Mouse (Mus musculus) left cerebral cortex, adult 6 months (tissue): Measurements from ENCODE around the gene Uba7. TPM values are rescaled to one million over a fixed set of nuclear protein-coding genes. Genes with fewer than 3 reads are reported as not detected.

Experiments used
- long read RNA-seq, 2 experiments: library from polyadenylated mRNA; unstranded; transcript quantifications; one replicate each; pipeline ENCODE4 v2.0.0; 2019 to 2020
- polyA plus RNA-seq: library from polyadenylated mRNA; unstranded; fragments of <200 nt; fragmentation: Nextera tagmentation; gene quantifications from 2 replicates; pipeline ENCODE4 v1.2.3, GENCODE M21; 2021

The Uba7 gene
- 2.5 and 2.9 TPM in 2 replicates for polyA plus RNA-seq
- long read RNA-seq, experiment 1, transcript Uba7-201 (24 exons, 3,195 nt) = major isoform, 6 of 11 reads
- long read RNA-seq, experiment 1, partial matches to known transcripts = 0 of 11 reads
- long read RNA-seq, experiment 1, other reads (novel, unspliced or antisense) = 4 of 11 reads
- long read RNA-seq, experiment 2 = 0 reads

GRCm38 (mm10) chr9:107975399-107976386 lies at the start of gene Uba7:
Uba7 (plus strand) TSS chr9:107975505.

GRCm38 (mm10) chr9:107928169-107928568 lies 47.1 kb upstream of the Uba7 start, which contains the start of gene Actl11:
Actl11 (plus strand) TSS chr9:107928469.

DNA sequence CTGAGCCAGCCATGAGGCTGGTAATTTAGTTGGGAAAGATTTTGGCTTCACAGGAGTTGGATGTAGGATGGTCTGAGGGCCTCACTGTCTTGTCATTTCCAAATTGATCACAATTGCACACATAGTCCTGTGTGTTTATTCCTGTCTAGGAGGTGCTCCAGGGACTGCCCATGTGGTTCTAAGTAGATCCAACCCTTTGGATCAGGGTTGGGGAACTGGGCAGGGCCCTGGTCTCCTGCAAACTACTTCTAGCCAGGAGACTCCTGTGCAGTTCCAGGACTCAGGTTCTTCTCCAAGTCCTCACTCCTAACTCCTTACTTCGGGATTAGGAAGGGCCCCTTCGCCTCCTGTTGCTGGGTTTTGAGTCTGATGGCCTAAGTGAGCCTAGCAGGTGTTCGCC lies 39.9 kb upstream of the Uba7 start, which contains the start of gene Camkv:
TSS of gene Camkv (plus strand) at position 301 of the 400 bp plus-strand sequence.

GRCm38 (mm10) chr9:107949922-107950235 lies 25.4 kb upstream of the Uba7 start, which contains the start of gene Traip:
Traip (plus strand) TSS chr9:107950136.

DNA sequence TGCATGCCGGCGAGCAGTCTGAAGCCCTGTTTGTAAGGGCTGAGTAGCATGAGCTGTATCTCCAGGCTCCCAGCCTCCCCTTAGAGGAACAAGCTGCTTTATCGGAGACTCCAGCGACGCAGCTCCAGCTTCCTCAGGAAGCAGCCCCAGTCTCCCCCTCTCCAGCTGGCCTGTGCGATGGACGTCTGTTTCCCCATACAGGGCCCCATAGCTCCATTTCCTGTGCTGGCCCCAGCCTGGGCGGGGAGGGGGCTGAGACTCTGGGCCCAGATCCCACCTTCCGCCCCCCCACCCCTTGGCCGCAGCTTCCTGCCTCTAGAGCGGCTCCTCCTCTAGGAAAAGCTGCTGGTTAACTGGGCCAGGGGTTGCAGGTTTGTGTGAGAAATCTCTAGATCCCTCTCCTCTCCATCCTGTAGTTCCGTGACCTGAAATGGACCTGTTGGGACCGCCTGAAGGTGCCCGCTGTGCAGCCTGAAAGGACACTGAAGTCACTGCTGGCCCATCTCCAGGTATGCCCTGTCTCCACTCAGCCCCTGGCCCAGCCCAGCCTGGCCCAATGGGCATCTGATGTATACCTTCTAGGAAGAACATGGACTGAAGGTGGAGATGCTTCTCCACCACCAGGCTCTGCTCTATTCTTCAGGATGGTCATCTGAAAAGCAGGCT lies 7.5 kb downstream of the Uba7 start, which contains the start of gene Gm20661:
TSS of gene Gm20661 (plus strand) at position 378 of the 666 bp plus-strand sequence.

GRCm38 (mm10) chr9:107985131-107986119 lies 10.1 kb downstream of the Uba7 start, which contains the start of gene Inka1:
Inka1 (minus strand) TSS chr9:107985879.

GRCm38 (mm10) chr9:107992197-107992596 lies 16.9 kb downstream of the Uba7 start, which contains the start of gene Cdhr4:
Cdhr4 (plus strand) TSS chr9:107992497.

DNA sequence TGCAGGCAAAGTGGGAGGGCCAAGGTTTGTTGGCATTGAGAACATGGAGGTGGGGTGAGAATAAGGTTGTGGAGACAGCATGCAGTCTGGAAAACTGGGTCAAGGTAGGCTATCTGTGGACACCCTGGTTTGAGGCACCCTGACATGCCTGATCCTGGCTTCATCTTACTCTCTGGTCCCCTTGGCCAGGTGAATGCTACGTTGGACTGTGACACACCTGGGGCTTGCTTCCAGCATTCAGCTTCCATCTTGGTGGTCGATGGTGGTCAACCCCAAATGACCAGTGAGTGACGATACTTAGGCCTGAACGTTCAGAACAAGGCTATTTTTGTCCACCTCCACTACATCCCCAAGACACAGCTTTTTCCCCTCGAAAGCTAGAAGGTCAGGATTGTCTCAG lies 20.7 kb downstream of the Uba7 start, which contains the start of gene Gm20662:
TSS of gene Gm20662 (plus strand) at position 301 of the 400 bp plus-strand sequence.

GRCm38 (mm10) chr9:108001922-108002770 lies 26.8 kb downstream of the Uba7 start, which contains the start of gene Ip6k1:
Ip6k1 (plus strand) TSS chr9:108002501.

Other genes starting within 250 kb of the Uba7 start
- 33.3 and 36.9 TPM in 2 replicates for gene Rbm5, start 204.5 kb upstream of the Uba7 start, polyA plus RNA-seq
- gene Rbm6, start 102.3 kb upstream of the Uba7 start, polyA plus RNA-seq = 16.6 and 21.4 TPM in 2 replicates
- gene Mon1a, start 87.4 kb upstream of the Uba7 start, polyA plus RNA-seq = 22.8 and 23.6 TPM in 2 replicates
- 0.36 and 0.51 TPM in 2 replicates for gene Mst1r, start 68.6 kb upstream of the Uba7 start, polyA plus RNA-seq
- gene Actl11, start 47.0 kb upstream of the Uba7 start, polyA plus RNA-seq = not detected in 2 replicates
- gene Camkv, start 39.8 kb upstream of the Uba7 start, polyA plus RNA-seq = 185 and 236 TPM in 2 replicates
- gene Traip, start 25.4 kb upstream of the Uba7 start, polyA plus RNA-seq = 2.8 and 3.7 TPM in 2 replicates
- not detected in 2 replicates for gene Gm20661, start 7.6 kb downstream of the Uba7 start, polyA plus RNA-seq
- gene Inka1, start 10.4 kb downstream of the Uba7 start, polyA plus RNA-seq = 3.0 and 3.6 TPM in 2 replicates
- gene Cdhr4, start 17.0 kb downstream of the Uba7 start, polyA plus RNA-seq = 1.6 and 2.5 TPM in 2 replicates
- 0.90 TPM in 1 of 2 replicates, not detected in the other for gene Gm20662, start 20.8 kb downstream of the Uba7 start, polyA plus RNA-seq
- gene Ip6k1, start 27.0 kb downstream of the Uba7 start, polyA plus RNA-seq = 25.2 and 60.2 TPM in 2 replicates
- gene Gmppb, start 73.7 kb downstream of the Uba7 start, polyA plus RNA-seq = 18.1 and 40.5 TPM in 2 replicates
- gene Amigo3, start 77.7 kb downstream of the Uba7 start, polyA plus RNA-seq = 0.34 and 0.49 TPM in 2 replicates
- gene Mst1, start 104.9 kb downstream of the Uba7 start, polyA plus RNA-seq = not detected in 2 replicates
- 20.6 and 25.3 TPM in 2 replicates for gene Rnf123, start 107.8 kb downstream of the Uba7 start, polyA plus RNA-seq
- gene Apeh, start 119.1 kb downstream of the Uba7 start, polyA plus RNA-seq = 8.8 and 9.9 TPM in 2 replicates
- gene Bsn, start 214.9 kb downstream of the Uba7 start, polyA plus RNA-seq = 19.1 and 28.0 TPM in 2 replicates